Mouse (Mus musculus): Measurements from ENCODE around the gene Mpdu1. TPM values are rescaled to one million over a fixed set of nuclear protein-coding genes. Genes with fewer than 3 reads are reported as not detected.
"Not testable (repeated sequence)": the region's sequence is repeated elsewhere in the genome, so short reads cannot be mapped to it uniquely, and the experiment has no call there.

Gene Mpdu1
- polyA plus RNA-seq, 2 experiments from 2014 or later: 41.3 to 59.7 TPM

DNA sequence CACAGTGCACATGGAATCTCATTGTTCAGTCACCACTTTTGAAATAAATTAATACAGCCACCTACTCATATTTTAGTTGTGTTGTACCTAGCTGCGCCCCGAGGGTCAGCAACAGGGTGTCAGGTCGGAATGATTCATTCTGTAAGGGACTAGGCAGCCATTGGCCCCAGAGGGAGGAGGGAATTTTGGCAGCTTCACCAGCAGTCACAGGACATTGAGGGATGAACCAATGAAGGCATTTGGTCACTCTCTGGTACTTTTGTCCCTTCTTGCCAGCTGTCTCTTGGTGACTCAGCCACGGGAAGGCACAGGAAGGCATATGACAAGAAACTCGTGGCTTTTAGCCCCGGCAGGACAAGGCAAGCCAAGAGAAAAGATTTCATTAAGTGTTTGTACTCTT lies 1.4 kb upstream of the Mpdu1 start:
- no peak for ATAC-seq

DNA sequence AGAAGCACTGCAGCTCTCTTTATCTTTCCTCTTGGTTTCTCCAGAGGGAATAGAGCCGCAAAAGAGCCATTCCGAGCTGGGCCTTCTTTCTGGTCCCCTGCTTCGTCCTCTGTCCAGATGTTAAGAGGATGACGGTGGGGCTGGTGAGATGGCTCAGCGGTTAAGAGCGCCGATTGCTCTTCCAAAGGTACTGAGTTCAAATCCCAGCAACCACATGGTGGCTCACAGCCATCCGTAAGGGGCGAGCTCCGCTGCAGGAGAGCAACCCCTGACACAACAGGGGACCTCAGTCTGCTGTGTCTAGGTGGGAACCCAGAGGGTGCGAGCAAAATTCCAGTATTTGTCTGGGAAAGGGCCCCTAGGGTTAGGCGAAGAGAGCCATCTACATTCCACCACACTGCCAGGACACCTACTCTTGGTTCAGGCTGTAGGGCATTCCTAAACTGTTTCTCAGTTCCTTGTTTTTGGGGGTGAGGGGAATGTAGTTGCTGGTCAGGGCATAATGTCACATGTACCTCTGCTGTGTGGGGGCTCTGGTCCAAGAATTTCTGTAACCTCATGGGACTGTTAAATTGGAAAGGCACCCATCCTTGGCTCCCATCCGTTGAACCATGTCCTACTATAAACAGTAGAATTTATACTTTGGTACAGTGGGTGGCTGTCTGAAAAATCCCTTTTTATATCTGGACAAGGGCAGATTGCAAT lies 677 bp upstream of the Mpdu1 start:
- no peak for ATAC-seq

DNA sequence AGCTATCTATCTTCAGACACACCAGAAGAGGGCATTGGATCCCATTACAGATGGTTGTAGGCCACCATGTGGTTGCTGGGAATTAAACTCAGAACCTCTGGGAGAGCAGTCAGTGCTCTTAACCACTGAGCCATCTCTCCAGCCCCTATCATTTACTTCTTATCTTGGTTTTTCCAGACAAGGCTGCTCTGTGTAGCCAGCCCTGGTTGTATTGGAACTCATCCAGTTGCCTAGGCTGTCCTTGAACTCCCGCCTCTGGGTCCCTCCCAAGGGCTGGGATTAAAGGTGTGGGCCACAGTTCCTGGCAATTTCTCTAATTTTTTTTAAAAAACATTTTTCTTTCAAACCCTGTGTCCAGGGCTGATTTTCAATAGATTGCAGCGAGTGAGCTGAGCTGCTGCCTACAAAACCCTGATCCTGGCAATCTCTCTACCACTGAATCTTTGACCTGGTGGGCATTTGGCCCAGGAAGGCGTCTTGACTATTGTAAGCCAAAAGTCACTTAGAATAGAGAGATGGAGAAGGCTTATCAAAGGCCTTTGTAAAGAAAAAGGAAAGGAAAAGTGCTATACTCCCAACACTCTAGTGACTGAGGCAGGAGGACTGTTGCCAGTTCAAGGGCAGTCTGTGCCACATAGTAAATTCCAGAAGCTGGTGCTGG lies 1.1 kb downstream of the Mpdu1 start:
- no peak for ATAC-seq

DNA sequence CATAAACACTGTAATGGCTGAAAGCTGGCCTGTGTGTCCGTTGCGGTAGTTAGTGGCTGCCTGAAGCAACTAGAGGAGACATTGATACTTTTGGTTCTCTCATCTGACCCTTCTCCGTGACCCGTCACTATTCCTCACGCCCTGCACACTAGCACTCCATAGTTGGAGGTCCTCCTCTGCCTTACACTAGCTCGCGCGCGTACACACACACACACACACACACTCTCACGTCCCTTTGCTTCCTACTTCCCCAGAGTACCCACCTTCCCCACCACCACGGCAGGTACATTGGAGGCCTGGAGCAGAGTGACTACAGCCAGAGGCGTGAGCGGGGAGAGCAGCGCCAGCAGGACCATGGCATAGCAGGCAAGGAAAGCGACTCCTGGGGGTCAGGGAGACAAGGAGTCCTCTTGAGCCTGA lies 5.0 kb downstream of the Mpdu1 start:
- ATAC-seq: no peak

DNA sequence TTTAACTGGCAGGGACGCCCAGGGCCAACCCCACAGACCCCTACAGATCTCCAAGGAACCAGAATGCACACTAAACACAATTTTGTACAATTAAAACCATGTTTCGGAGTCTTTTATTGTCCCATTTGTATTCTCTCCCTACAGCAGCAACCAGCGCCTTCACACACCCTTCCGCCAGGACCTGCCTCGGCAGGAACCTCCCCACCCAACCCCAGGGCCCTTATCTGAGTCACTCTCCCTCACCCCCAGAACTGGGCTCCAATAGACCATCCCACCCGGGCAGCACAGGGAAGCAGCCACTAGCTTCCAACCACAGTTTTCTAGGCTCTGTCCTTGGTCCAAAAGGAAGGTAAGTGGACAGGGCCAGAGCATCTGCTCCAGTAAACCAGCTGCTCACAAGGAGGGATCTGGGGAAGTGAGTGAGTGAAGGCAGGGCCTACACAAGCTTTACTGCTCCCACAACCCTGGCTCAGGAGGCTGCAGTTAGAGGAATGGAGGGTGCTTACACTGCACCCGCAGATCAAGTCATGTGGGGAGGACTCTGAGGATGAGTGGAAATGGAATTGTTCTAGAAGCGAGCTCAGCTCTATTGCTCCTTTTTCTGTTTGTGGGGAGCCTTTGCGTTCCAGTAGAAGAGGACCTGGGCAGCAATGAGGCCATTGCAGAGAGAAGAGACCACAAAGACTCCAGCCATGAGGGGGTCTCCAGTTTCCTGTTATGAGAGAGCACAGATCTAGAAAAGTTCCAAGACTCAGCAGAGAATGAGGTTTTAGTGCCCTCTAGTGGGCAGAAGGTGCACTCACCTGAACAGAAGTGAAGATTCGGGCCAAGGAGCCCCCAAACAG lies 5.6 kb downstream of the Mpdu1 start:
- no peak for ATAC-seq

DNA sequence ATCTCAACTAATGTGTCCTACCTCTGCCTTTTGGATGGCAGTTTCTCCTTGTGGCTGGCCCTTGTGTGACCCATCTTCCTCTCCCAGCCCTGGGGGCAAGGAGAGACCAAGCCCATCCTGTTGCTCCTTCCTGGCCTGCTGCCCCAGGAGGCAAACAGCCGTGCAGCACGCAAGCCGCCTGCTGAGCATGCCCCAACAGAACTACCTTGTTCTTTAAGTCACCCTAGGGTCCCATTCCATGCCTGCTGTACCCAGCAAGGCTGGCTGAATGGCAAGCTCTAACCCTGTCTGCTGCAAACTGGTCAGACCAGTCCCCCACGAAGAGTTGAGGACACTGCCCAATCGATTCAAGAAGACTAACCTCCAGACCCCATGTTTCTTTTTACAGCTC lies 6.4 kb downstream of the Mpdu1 start:
- no peak for ATAC-seq

DNA sequence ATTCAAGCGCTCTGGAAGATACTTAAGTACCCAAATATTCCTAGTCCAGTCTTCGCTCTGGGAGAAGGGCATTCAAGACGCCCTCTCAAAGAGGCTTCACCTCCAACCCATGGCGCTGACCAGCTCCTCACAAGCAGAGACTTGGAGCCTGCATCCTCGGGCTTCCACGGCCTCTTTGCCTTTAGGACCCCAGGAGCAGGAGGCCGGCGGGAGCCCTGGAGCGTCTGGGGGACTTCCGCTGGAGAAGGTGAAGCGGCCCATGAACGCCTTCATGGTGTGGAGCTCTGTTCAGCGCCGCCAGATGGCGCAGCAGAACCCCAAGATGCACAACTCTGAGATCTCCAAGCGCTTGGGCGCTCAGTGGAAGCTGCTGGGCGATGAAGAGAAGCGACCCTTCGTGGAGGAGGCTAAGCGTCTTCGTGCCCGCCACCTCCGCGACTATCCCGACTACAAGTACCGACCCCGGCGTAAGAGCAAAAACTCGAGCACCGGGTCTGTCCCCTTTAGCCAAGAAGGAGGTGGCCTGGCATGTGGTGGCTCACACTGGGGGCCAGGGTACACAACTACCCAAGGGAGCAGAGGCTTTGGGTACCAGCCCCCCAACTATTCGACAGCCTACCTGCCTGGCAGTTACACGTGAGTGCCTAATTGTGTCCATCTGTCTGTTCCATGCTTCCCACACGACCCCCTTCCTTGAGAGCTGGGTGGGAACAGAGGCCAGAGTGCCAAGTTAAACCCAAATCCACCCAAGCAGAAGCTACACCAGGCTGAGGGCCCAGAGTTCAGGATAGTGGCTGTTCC lies 7.0 kb downstream of the Mpdu1 start, which contains the start of gene Sox15:
Gene Sox15 (plus strand): TSS at position 51 of the 801 bp plus-strand sequence.
- ATAC-seq: no peak

DNA sequence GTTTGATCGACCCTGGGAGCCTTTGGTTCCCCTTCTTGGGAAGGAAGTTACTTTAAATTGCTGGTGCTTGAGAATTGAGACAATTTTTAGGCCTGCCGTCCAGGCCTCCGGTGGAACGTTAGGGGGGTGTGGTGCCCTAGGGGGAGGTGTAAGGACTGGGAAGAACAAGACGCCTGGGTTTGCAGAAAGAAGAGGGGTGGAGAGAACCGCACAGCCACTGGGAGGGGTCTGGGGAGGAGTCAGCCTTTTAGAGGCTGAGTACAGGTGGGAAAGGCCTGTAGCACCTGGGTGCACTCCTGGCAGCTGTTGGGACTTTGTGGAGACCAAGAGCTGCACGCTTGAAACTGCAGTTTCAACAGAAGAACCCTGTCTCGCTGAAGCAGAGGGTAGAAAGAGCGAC lies 7.7 kb downstream of the Mpdu1 start:
- ATAC-seq: no peak

DNA sequence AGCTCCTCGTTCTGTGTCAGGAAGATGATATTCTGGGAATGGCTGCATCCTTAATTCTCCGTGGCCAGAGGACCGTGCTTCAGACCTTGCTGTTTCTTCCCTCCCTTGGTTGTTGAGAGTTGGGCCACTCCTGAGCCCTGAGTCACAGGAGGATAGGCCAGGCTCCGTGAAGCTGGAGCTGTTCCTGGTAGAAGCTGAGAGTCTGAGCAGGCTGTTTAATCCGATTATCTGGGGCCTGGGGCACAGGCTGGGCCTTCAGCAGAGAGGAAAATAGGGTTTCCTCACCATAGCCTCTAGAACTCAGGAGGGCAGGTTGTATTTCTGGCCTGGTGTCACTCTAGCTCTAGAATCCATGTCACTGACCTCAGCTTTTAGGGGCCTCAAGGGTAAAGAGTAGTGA lies 9.0 kb downstream of the Mpdu1 start:
- no peak for ATAC-seq

DNA sequence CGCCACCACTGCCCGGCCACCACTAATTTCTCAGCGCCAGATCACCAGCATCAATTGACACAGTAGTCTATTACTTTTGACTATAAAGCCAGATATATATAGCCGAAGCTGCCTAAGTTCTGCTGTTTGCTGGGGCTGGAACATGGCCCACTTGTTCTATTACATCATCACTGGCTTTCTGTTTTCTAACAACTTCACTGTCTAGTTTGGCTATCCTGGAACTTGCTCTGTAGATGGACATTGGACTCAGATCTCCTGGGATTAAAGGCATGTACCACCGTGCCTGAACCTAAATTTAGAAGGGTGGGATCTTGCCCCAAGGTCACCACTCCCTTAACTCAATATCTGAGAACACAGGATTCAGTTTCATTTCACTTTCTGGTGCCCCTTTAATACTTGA lies 16.6 kb downstream of the Mpdu1 start:
- no peak for ATAC-seq

DNA sequence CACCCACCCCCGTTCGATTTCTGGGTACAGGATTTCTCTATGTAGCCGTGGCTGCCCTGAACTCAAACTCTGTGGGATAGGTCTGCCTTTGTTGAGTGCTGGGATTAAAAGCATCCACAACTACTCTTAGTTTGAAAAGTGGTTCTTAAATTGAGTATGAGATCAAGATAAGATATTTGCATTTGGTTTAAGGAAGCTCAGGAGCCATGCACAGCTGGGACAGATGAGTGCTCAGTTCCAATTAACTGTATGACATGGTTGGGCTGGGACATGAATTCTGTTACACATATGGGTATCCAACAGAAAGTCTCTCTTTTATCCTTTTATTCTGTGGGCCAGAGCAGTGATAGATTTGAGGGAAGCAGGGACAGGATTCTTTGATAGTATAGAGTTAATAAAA lies 27.0 kb downstream of the Mpdu1 start:
- ATAC-seq: no peak

DNA sequence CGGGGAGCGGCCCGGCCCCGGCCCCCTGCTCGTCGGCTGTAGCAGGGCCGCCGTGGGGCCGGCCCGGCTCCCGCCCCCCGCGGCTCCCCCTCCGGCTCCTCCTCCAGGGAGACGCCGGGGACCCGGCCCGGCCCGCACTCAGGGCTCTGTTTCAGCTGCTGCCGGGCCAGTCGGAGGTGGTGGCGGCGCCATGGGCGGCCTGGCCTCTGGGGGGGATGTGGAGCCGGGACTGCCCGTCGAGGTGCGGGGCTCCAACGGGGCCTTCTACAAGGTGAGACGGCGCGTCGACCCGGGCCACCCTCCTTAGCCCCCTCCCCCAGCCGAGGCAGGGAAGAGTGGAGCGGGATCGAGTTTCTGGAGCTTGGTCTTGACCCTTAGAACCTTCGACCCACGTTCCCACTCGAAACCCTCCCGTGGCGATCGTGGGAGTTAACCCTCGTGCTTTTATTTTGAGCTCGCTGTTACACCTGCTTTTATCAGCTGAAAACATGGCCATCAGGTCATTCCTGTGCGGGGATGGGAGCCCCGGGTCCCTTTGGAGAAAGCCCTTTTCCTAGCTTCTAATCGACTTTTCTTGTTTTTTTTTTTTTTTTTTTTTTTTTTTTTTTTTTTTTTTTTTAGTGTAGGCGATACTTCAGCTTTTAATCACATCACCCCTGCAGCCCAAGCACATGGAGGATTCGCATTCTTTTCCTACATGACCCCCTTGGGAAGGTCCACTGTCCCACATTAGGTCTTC lies 29.1 kb downstream of the Mpdu1 start:
- peak; percentile 28 for ATAC-seq

DNA sequence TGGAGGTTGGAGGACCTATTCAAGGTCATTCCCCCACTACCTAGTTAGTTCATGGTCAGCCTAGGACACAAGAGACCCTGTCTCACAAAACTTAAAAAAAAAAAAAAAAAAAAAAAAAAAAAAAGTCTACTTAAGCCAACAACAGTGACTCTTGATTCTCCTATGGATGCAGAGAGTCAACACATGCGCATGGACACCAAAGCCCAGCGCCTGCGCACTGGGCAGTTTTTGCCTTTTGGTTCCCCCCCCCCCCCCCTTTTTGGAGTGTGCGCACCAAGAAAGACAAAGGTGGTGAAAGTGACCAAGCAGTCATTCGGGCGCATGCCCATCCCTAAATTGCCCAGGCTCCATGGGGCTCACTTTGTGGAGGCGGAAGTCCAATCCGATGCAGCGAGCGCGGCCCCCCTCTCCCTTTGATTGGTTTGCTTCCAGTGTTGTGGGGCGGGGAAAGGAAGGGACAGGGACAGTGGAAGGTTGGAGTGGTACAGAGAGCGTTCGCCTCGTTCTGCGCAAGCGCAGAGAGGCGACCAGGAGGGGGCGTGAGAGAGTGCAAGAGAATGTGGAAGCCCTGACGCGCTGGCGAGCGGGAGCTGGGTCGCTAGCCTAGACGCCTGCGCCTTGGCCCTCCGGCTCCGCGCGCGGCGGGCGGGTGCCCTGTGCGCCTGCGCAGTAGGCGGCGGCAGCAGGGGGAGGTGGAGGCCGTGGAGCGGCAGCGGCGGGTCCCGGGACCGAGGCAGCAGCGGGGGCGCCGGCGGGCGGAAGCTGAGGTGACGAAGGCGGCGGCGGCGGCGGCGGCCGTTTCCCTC lies 30.0 kb downstream of the Mpdu1 start, which contains the start of gene Fxr2:
Gene Fxr2 (plus strand): TSS at position 707 of the 806 bp plus-strand sequence.
- ATAC-seq: peak; percentile 82

DNA sequence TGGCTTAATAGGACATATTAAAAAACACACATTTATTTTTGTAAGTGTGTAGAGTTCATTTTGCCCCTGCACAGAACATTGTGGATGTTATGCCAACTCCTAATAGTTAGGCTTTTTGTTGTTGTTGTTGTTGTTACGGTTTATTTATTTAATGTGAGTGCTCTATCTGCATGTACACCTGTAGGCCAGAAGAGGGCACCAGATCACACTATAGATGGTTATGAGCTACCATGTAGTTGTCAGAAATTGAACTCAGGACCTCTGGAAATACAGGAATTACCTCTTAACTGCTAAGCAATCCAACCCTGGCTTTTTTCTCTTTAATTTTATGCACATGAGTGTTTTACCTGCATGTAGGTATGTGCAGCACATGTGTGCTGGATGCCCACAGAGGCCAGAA lies 32.6 kb downstream of the Mpdu1 start:
- no peak for ATAC-seq

DNA sequence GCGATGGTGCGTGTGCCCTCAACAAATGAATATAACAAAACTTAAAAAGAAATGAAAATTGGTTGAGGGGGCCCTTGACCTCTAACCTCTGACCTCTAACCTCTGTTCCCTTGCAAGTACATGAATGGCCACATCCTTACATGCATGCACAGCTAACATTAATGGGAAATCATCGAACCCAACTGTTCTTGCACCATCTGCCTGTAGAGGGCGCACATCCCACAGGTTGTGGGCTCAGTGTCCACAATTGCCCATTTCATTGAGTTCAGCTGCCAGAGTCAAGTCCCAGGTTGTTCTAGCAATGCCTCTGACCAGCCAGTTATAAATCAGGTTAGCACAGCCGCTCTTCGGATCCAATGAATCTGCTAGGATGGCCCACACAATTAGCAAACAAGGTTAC lies 34.2 kb downstream of the Mpdu1 start:
- no peak for ATAC-seq

DNA sequence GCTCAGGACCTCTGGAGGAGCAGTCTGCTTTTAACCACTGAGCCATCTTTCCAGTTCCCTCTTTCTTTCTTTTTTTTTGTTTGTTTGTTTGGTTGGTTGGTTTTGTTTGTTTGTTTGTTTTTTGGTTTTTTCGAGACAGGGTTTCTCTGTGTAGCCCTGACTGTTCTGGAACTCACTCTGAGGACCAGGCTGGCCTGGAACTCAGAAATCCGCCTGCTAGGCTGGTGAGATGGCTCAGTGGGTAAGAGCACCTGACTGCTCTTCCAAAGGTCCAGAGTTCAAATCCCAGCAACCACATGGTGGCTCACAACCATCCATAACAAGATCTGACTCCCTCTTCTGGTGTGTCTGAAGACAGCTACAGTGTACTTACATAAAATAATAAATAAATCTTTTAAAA lies 38.1 kb downstream of the Mpdu1 start:
- ATAC-seq: not testable (repeated sequence)

DNA sequence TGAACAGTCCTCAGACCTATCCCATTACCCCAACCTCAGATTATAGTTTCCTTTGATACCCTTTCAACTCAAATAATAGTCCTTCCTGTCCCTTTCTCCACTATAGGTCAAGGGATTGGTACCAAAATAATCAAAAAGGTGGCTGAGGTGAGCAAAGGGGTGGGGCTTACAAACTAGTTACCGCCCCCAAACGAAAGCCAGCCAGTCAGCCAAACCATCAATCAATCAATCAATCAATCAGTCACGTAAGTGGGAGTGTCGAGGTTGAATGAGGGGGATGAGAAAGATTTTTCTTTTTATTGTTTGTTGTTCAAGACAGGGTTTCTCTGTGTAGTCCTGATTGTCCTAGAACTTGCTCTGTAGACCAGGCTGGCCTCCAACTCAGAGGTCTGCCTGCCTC lies 39.4 kb downstream of the Mpdu1 start:
- no peak for ATAC-seq

DNA sequence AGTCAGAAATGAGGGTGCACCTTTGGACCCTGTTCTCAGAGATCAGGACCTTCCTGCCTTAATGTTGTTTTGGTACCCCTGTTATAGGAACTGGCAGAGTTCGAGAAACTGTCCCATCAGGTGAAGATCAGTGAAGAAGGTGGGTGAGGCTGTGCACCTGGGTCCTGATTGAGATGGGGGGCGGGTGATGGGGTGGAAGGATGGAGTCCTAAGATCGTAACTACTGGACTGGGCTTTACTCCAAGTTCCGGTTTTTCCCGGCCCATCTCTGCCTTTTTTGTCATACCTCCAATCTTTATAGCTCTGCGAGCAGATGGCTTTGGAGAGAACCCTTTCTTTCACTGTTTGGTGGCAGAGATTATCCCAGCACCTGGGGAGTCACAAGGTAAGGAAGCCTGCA lies 40.0 kb downstream of the Mpdu1 start:
- no peak for ATAC-seq

DNA sequence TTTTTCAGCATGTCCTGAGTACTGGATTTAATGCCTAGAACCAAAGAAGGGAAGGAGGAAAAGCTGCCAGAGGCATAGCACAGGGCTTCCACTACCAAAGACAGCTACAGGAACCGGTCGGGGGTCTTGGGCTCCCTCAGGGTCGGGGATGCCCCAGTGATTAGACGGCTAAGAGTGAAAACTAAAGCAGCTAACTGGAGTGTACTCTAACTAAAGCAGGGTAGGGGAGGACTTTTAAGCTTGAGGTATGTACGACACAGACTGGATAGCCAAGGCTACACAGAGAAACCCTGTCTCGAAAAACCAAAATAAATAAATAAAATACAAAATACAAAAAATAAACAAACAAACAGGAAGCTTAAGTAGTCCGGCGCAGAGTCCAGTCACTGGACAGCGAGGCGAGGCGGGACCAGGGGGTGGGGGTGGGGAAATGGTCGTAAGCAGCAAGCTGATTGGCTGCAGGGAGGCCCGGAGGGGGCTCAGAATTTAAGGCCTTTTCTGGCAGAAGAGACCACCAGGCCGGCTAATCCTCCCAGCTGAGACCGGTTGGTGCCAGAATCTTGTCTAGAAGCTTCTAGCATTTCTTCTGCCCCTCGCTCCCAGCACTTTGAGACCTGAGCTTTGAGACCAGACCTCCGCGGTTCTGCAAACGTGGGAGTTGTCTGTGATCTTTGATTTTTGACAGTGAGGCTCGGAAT lies 40.7 kb downstream of the Mpdu1 start, which contains the start of gene Sat2:
Gene Sat2 (plus strand): TSS at position 454 of the 698 bp plus-strand sequence.
- ATAC-seq: no peak

DNA sequence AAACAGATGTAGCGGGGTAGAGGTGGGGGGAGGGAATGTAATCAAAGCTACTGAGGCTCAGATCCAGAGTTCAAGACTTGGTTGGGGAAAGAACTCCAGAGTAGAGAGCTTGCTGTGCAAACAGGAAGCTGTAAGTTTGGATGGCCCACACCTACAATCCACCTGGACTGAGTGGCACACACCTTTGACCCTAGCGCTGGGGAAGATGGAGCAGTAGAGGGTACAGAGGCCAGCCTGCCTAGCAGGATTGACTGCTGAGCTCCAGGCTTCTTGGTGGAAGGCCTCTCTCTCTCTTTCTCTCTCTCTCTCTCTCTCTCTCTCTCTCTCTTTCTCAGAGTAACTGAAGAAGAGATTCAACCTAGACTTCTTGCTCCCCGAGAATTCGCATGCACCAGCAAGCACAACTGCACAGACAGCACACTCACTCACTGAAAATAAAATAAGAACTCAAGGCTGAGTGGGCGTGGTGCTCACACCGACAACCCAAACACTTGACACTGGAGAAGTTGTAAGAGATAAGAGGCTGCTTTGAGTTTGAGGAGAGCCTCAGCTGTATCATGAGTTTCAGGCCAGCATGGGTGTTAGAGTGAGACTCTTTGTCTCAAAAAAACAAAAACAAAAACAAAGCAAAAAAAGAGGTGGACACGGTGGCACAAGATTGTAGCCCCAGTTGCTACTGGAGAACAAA lies 41.9 kb downstream of the Mpdu1 start:
- no peak for ATAC-seq

Measured in activated CD4-positive, CD25-positive, alpha-beta regulatory T cell, adult 4 months (primary cell).